Comparison of ENCODE assay signal across 22 mouse cellular contexts in genomic region chr19:57605941-57606340, GRCm38 (mm10). TPM values are rescaled to one million over a fixed set of nuclear protein-coding genes. Genes with fewer than 3 reads are reported as not detected.
A peak's percentile ranks its signal among the peaks of the same experiment; 100 is the strongest.
DNase-seq lines count a peak whose midpoint lies in the region; ATAC-seq and TF ChIP-seq lines count a peak whose summit lies in the region.
"Had no signal": no experiment of that assay in that cellular context is flagged by ENCODE, and none has a peak within 500 bp of the region (broad histone marks: within the 10 kb centered on the region; RNA-seq: fewer than 3 reads in every experiment).

No protein-coding gene starts in this region.

- no peak for TF ChIP-seq EP300 in lung, postnatal 0 days (IDR thresholded peaks at IDR 0.05)

- no peaks in the 10 kb centered on the region for H3K9me3 ChIP-seq in intestine, embryonic 14.5 days (ENCODE audit: control insufficient read depth, low read length)
- no peaks in the 10 kb centered on the region for H3K9me3 ChIP-seq in intestine, postnatal 0 days (ENCODE audit: control insufficient read depth)
- H3K9me3 ChIP-seq in lung, postnatal 0 days (ENCODE audit: low read length), result no peaks in the 10 kb centered on the region
- H3K9me3 ChIP-seq in hindbrain, postnatal 0 days (ENCODE audit: low read length), result no peaks in the 10 kb centered on the region
- no peaks in the 10 kb centered on the region for H3K9me3 ChIP-seq in forebrain, embryonic 15.5 days
- H3K9me3 ChIP-seq: forebrain, embryonic 12.5 days; heart, embryonic 10.5 days; hindbrain, embryonic 12.5 days had no signal

- no peaks in the 10 kb centered on the region for H3K36me3 ChIP-seq in intestine, embryonic 14.5 days (ENCODE audit: control insufficient read depth, insufficient read depth, low read length)
- no peaks in the 10 kb centered on the region for H3K36me3 ChIP-seq in intestine, postnatal 0 days (ENCODE audit: control insufficient read depth, insufficient read depth)
- no peaks in the 10 kb centered on the region for H3K36me3 ChIP-seq in lung, postnatal 0 days (ENCODE audit: insufficient read depth, low read length)
- no peaks in the 10 kb centered on the region for H3K36me3 ChIP-seq in hindbrain, postnatal 0 days (ENCODE audit: insufficient read depth, low read length)
- H3K36me3 ChIP-seq in forebrain, embryonic 15.5 days, result no peaks in the 10 kb centered on the region
- H3K36me3 ChIP-seq: forebrain, embryonic 12.5 days; heart, embryonic 10.5 days; hindbrain, embryonic 12.5 days had no signal

- peaks cover 18% of the 10 kb centered on the region for H3K4me1 ChIP-seq in intestine, embryonic 14.5 days (replicated peaks; ENCODE audit: control insufficient read depth, insufficient read depth, low read length)
- H3K4me1 ChIP-seq in intestine, postnatal 0 days (replicated peaks; ENCODE audit: control insufficient read depth, insufficient read depth, low read length), result no peaks in the 10 kb centered on the region
- 0 out of 2 replicates have a peak, but pooled peaks cover 3% of the 10 kb centered on the region for H3K4me1 ChIP-seq in lung, postnatal 0 days (ENCODE audit: insufficient read depth, low read depth, low read length)
- no peaks in the 10 kb centered on the region for H3K4me1 ChIP-seq in hindbrain, postnatal 0 days (ENCODE audit: insufficient read depth, low read length)
- peaks cover 19% of the 10 kb centered on the region for H3K4me1 ChIP-seq in forebrain, embryonic 15.5 days

- no peak overlapping the region for H3K4me3 ChIP-seq in intestine, embryonic 14.5 days (ENCODE audit: low read depth, low read length)
- no peak overlapping the region for H3K4me3 ChIP-seq in intestine, postnatal 0 days (ENCODE audit: low read depth, low read length)
- H3K4me3 ChIP-seq in lung, postnatal 0 days (ENCODE audit: low read depth, low read length), result no peak overlapping the region
- H3K4me3 ChIP-seq in hindbrain, postnatal 0 days (ENCODE audit: low read length), result no peak overlapping the region
- H3K4me3 ChIP-seq in forebrain, embryonic 15.5 days, result no peak overlapping the region
- H3K4me3 ChIP-seq: forebrain, embryonic 12.5 days; gastrocnemius, adult 2 months; heart, embryonic 10.5 days; hindbrain, embryonic 12.5 days had no signal

- peak overlapping the region; percentile 40 for H3K27ac ChIP-seq in intestine, embryonic 14.5 days (ENCODE audit: low read depth)
- H3K27ac ChIP-seq in intestine, postnatal 0 days (ENCODE audit: low read depth, low read length), result no peak overlapping the region
- H3K27ac ChIP-seq in lung, postnatal 0 days (ENCODE audit: low read length), result no peak overlapping the region
- H3K27ac ChIP-seq in hindbrain, postnatal 0 days, result no peak overlapping the region
- H3K27ac ChIP-seq in forebrain, embryonic 15.5 days (replicated peaks), result no peak overlapping the region
- H3K27ac ChIP-seq: forebrain, embryonic 12.5 days; gastrocnemius, adult 2 months; heart, embryonic 10.5 days; hindbrain, embryonic 12.5 days had no signal

- no peak for TF ChIP-seq CTCF in intestine, postnatal 0 days (IDR thresholded peaks at IDR 0.05; ENCODE audit: low read depth)
- no peak for TF ChIP-seq CTCF in lung, postnatal 0 days (IDR thresholded peaks at IDR 0.05)
- no peak for TF ChIP-seq CTCF in hindbrain, postnatal 0 days (IDR thresholded peaks at IDR 0.05; ENCODE audit: low read depth)

- DNase-seq in intestine, embryonic 14.5 days (ENCODE audit: low spot score), result no peak
- DNase-seq in lung, postnatal 0 days (ENCODE audit: low spot score), result peak; percentile 51
- no peak for DNase-seq in lung, adult 18-20 months
- peak; percentile 74 for DNase-seq in NIH3T3 (ENCODE audit: low read depth)
- DNase-seq in hindbrain, postnatal 0 days (ENCODE audit: low spot score), result no peak
- DNase-seq: adrenal gland, postnatal 14 days; cerebellum, adult 11-12 months; cerebellum, adult 9-10 months; cerebellum, postnatal 25 days; forebrain, postnatal 0 days; gastrocnemius, adult 2 months; gastrocnemius, postnatal 25 days; heart, postnatal 10 days; heart, postnatal 4 days; kidney, adult 11 months had no signal

- ATAC-seq in intestine, embryonic 14.5 days (replicated peaks; ENCODE audit: low FRiP score, low TSS enrichment, low read depth), result no peak
- ATAC-seq in intestine, postnatal 0 days, result no peak
- ATAC-seq in lung, postnatal 0 days, result no peak
- ATAC-seq in megakaryocyte-erythroid progenitor cell, adult 5-6 weeks (replicated peaks; ENCODE audit: low FRiP score, low TSS enrichment, poor library complexity, severe bottlenecking), result 0 out of 2 replicates have a peak, but pooled peaks have one; percentile 39
- no peak for ATAC-seq in hindbrain, postnatal 0 days
- ATAC-seq in forebrain, embryonic 15.5 days (replicated peaks), result no peak
- ATAC-seq: forebrain, postnatal 0 days; hindbrain, embryonic 16.5 days had no signal

- 36% methylated on average over 3 of the region's 3 CpGs for WGBS in intestine, embryonic 14.5 days
- 60% methylated on average over 3 of the region's 3 CpGs for WGBS in intestine, postnatal 0 days
- 48% methylated on average over 3 of the region's 3 CpGs for WGBS in lung, postnatal 0 days
- WGBS in hindbrain, postnatal 0 days, result 99% methylated on average over 3 of the region's 3 CpGs
- 92% methylated on average over 3 of the region's 3 CpGs for WGBS in forebrain, embryonic 15.5 days

- H3K4me2 ChIP-seq in intestine, embryonic 14.5 days (ENCODE audit: low read length), result peak overlapping the region; percentile 25; the same call in 1 of the 2 replicates
- no peak overlapping the region for H3K4me2 ChIP-seq in intestine, postnatal 0 days (replicated peaks; ENCODE audit: low read depth)
- no peak overlapping the region for H3K4me2 ChIP-seq in lung, postnatal 0 days (replicated peaks; ENCODE audit: low read depth, low read length)
- H3K4me2 ChIP-seq in hindbrain, postnatal 0 days (ENCODE audit: low read depth, low read length), result no peak overlapping the region
- no peak overlapping the region for H3K4me2 ChIP-seq in forebrain, embryonic 15.5 days (replicated peaks)
- H3K4me2 ChIP-seq: forebrain, embryonic 12.5 days; hindbrain, embryonic 12.5 days had no signal

- H3K27me3 ChIP-seq in intestine, embryonic 14.5 days (replicated peaks; ENCODE audit: control insufficient read depth, insufficient read depth, low read length), result no peaks in the 10 kb centered on the region
- no peaks in the 10 kb centered on the region for H3K27me3 ChIP-seq in intestine, postnatal 0 days (replicated peaks; ENCODE audit: control insufficient read depth, insufficient read depth, low read length)
- H3K27me3 ChIP-seq in lung, postnatal 0 days (replicated peaks; ENCODE audit: insufficient read depth, low read length), result no peaks in the 10 kb centered on the region
- no peaks in the 10 kb centered on the region for H3K27me3 ChIP-seq in hindbrain, postnatal 0 days (ENCODE audit: insufficient read depth, low read length)
- H3K27me3 ChIP-seq in forebrain, embryonic 15.5 days, result no peaks in the 10 kb centered on the region
- H3K27me3 ChIP-seq: forebrain, embryonic 12.5 days; hindbrain, embryonic 12.5 days had no signal

- no peak overlapping the region for H3K9ac ChIP-seq in intestine, embryonic 14.5 days (ENCODE audit: low read length)
- no peak overlapping the region for H3K9ac ChIP-seq in intestine, postnatal 0 days (ENCODE audit: low read depth, low read length)
- H3K9ac ChIP-seq in lung, postnatal 0 days (replicated peaks; ENCODE audit: low read depth), result no peak overlapping the region
- H3K9ac ChIP-seq in hindbrain, postnatal 0 days (replicated peaks; ENCODE audit: low read length), result no peak overlapping the region
- no peak overlapping the region for H3K9ac ChIP-seq in forebrain, embryonic 15.5 days (replicated peaks)
- H3K9ac ChIP-seq: forebrain, embryonic 12.5 days; forebrain, postnatal 0 days; hindbrain, embryonic 12.5 days had no signal

RNA-seq across cellular contexts. Expression of gene Atrnl1, which starts 4.9 kb away (rescaled TPM):
- polyA plus RNA-seq in intestine, embryonic 14.5 days (2014; fragmentation: Nextera tagmentation; extraction: Ambion mirVana), result 7.4 and 9.3 TPM in 2 replicates
- polyA plus RNA-seq in intestine, postnatal 0 days (2015; fragmentation: Nextera tagmentation; extraction: Ambion mirVana), result 2.5 and 2.6 TPM in 2 replicates
- polyA plus RNA-seq in lung, postnatal 0 days (2015; fragmentation: Nextera tagmentation; extraction: Ambion mirVana), result 4.5 and 5.2 TPM in 2 replicates
- total RNA-seq in megakaryocyte-erythroid progenitor cell, adult 5-6 weeks (2014; fragmentation: Nextera tagmentation), result 1.7 and 3.5 TPM in 2 replicates
- 1.4 and 2.4 TPM in 2 replicates for total RNA-seq in megakaryocyte-erythroid progenitor cell, adult 5-6 weeks (2017)
- 46.0 and 51.5 TPM in 2 replicates for total RNA-seq in hindbrain, postnatal 0 days (2014; rRNA removed)
- 3.7 and 4.4 TPM in 2 replicates for polyA plus RNA-seq in hindbrain, postnatal 0 days (2015; fragmentation: Nextera tagmentation; extraction: Ambion mirVana)
- polyA plus RNA-seq in forebrain, embryonic 15.5 days (2015; fragmentation: Nextera tagmentation; extraction: Ambion mirVana), result 8.0 and 8.9 TPM in 2 replicates

Comparison
In these comparisons a context has a peak if more than half of its experiments do, and no peak if none do; other contexts are left out.
1. DNase-seq: peak in lung, postnatal 0 days (single experiment) and NIH3T3 (single experiment); none in intestine, embryonic 14.5 days (single experiment), lung, adult 18-20 months (0 of 2) and hindbrain, postnatal 0 days (single experiment).